Comparison of ENCODE assay signal across 11 mouse cellular contexts in the genomic region with DNA sequence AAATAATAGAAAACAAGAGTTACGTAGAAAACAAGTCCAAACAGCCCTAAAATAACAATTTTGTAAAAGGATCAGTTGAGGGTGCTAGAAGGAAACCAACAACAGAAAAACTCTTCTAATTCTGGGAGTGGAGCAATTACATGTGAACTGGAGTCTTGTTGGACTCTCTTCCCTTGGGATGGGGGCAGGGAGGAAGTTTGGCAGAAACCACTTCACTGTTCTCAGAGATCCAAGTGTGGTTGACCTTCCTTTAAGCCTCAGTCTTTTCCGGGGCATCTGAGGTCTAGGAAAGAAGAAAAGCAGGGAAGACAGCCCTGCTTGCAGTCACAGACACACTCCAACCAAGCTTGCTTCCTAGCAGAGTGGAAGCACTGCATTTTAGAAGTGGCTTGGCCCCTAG.
DNase-seq lines count a peak whose midpoint lies in the region; ATAC-seq lines count a peak whose summit lies in the region.
"Had no signal": no experiment of that assay in that cellular context is flagged by ENCODE, and none has a peak within 500 bp of the region (broad histone marks: within the 10 kb centered on the region; RNA-seq: fewer than 3 reads in every experiment).

No protein-coding gene starts in this region.

- ATAC-seq in kidney, embryonic 15.5 days (replicated peaks; ENCODE audit: low FRiP score) = no peak

- H3K36me3 ChIP-seq in kidney, embryonic 15.5 days = no peaks in the 10 kb centered on the region
- no peaks in the 10 kb centered on the region for H3K36me3 ChIP-seq in limb, embryonic 10.5 days
- H3K36me3 ChIP-seq: lung, embryonic 15.5 days had no signal

- 50% methylated on average over 2 of the region's 2 CpGs for WGBS in kidney, embryonic 15.5 days
- WGBS in limb, embryonic 10.5 days = 21% methylated on average over 2 of the region's 2 CpGs

- no peaks in the 10 kb centered on the region for H3K9me3 ChIP-seq in kidney, embryonic 15.5 days (replicated peaks)
- H3K9me3 ChIP-seq in limb, embryonic 10.5 days (replicated peaks) = no peaks in the 10 kb centered on the region
- H3K9me3 ChIP-seq: lung, embryonic 15.5 days had no signal

- H3K4me3 ChIP-seq in kidney, embryonic 15.5 days (replicated peaks) = no peak overlapping the region
- no peak overlapping the region for H3K4me3 ChIP-seq in limb, embryonic 10.5 days
- H3K4me3 ChIP-seq: erythroblast, embryonic 14.5 days; lung, embryonic 15.5 days had no signal

- H3K27me3 ChIP-seq in kidney, embryonic 15.5 days = no peaks in the 10 kb centered on the region
- H3K27me3 ChIP-seq in limb, embryonic 10.5 days (ENCODE audit: low read depth, poor library complexity, severe bottlenecking) = no peaks in the 10 kb centered on the region
- H3K27me3 ChIP-seq: lung, embryonic 15.5 days had no signal

- H3K27ac ChIP-seq in kidney, embryonic 15.5 days = no peak overlapping the region
- H3K27ac ChIP-seq in limb, embryonic 10.5 days = peak overlapping the region; percentile 66
- H3K27ac ChIP-seq: lung, embryonic 15.5 days had no signal

- no peak overlapping the region for H3K9ac ChIP-seq in kidney, embryonic 15.5 days
- H3K9ac ChIP-seq: lung, embryonic 15.5 days had no signal

- peak; percentile 6 for DNase-seq in adrenal gland, adult 8-10 months
- DNase-seq in adrenal gland, postnatal 4 days (ENCODE audit: low spot score in 2 of 2) = no peak
- DNase-seq in kidney, postnatal 25 days = peak; percentile 35 to 57
- DNase-seq in gastrocnemius, postnatal 10 days = peak; percentile 30
- DNase-seq in limb, embryonic 10.5 days (ENCODE audit: low spot score) = no peak
- DNase-seq in layer of hippocampus, postnatal 10 days (ENCODE audit: low spot score in 2 of 2) = no peak
- DNase-seq in c-Kit-positive CD71-positive TER-119-positive erythroid progenitor cells, embryonic 14.5 days (ENCODE audit: low spot score) = no peak
- DNase-seq: cerebellum, postnatal 10 days had no signal

- H3K4me1 ChIP-seq in kidney, embryonic 15.5 days = no peaks in the 10 kb centered on the region
- peaks cover 14% of the 10 kb centered on the region for H3K4me1 ChIP-seq in limb, embryonic 10.5 days
- H3K4me1 ChIP-seq: lung, embryonic 15.5 days had no signal

- no peak overlapping the region for H3K4me2 ChIP-seq in kidney, embryonic 15.5 days
- H3K4me2 ChIP-seq: lung, embryonic 15.5 days had no signal

Comparison
In these comparisons a context has a peak if more than half of its experiments do, and no peak if none do; other contexts are left out.
1. DNase-seq: peak in adrenal gland, adult 8-10 months (single experiment), kidney, postnatal 25 days (2 of 2) and gastrocnemius, postnatal 10 days (single experiment); none in adrenal gland, postnatal 4 days (0 of 2), limb, embryonic 10.5 days (single experiment), layer of hippocampus, postnatal 10 days (0 of 2) and c-Kit-positive CD71-positive TER-119-positive erythroid progenitor cells, embryonic 14.5 days (single experiment).